Mouse (Mus musculus): ENCODE results near the gene Acads. TPM values are rescaled to one million over a fixed set of nuclear protein-coding genes. Genes with fewer than 3 reads are reported as not detected.

The Acads gene
- polyA plus RNA-seq, 1 experiment from 2014 or later, result 45.6 TPM

GRCm38 (mm10) chr5:115148378-115148777, 29.2 kb upstream of the Acads start:
- Histone ChIP-seq H3K4me2 (no peak overlapping the region), H3K9me3 (no peaks in the 10 kb centered on the region), H3K4me3 (no peak overlapping the region), H3K36me3 (peaks cover 75% of the 10 kb centered on the region), H3K4me1 (peaks cover 19% of the 10 kb centered on the region), H3K9ac (no peak overlapping the region), H3K27ac (no peak overlapping the region), H3K27me3 (no peaks in the 10 kb centered on the region)
- WGBS, result 90% methylated on average over 8 of the region's 8 CpGs
- no peak for ATAC-seq (ENCODE audit: insufficient number of reproducible peaks, low FRiP score, low TSS enrichment, low read depth)

GRCm38 (mm10) chr5:115147388-115147787, 28.2 kb upstream of the Acads start:
- ATAC-seq (ENCODE audit: insufficient number of reproducible peaks, low FRiP score, low TSS enrichment, low read depth), result no peak
- Histone ChIP-seq H3K4me3 (no peak overlapping the region), H3K27me3 (no peaks in the 10 kb centered on the region), H3K9ac (no peak overlapping the region), H3K4me1 (peaks cover 9% of the 10 kb centered on the region), H3K36me3 (peaks cover 79% of the 10 kb centered on the region), H3K27ac (no peak overlapping the region), H3K4me2 (no peak overlapping the region), H3K9me3 (no peaks in the 10 kb centered on the region)
- 66% methylated on average over 3 of the region's 3 CpGs for WGBS

- Histone ChIP-seq H3K9ac (no peak overlapping the region), H3K4me2 (no peak overlapping the region), H3K27me3 (no peaks in the 10 kb centered on the region), H3K9me3 (no peaks in the 10 kb centered on the region), H3K36me3 (peaks cover 80% of the 10 kb centered on the region), H3K4me1 (0 out of 2 replicates have a peak, but pooled peaks cover 6% of the 10 kb centered on the region), H3K4me3 (no peak overlapping the region), H3K27ac (no peak overlapping the region)
- no peak for ATAC-seq (ENCODE audit: insufficient number of reproducible peaks, low FRiP score, low TSS enrichment, low read depth)
Measured at GRCm38 (mm10) chr5:115146747-115147130, 27.6 kb upstream of the Acads start.

- Histone ChIP-seq H3K4me1 (0 out of 2 replicates have a peak, but pooled peaks cover 2% of the 10 kb centered on the region), H3K4me2 (no peak overlapping the region), H3K36me3 (peaks cover 77% of the 10 kb centered on the region), H3K27ac (no peak overlapping the region), H3K9me3 (no peaks in the 10 kb centered on the region), H3K4me3 (no peak overlapping the region), H3K27me3 (no peaks in the 10 kb centered on the region), H3K9ac (no peak overlapping the region)
- 73% methylated on average over 6 of the region's 6 CpGs for WGBS
- ATAC-seq (ENCODE audit: insufficient number of reproducible peaks, low FRiP score, low TSS enrichment, low read depth), result no peak
Measured at GRCm38 (mm10) chr5:115145976-115146746, 27.0 kb upstream of the Acads start.

GRCm38 (mm10) chr5:115145253-115145968, 26.3 kb upstream of the Acads start:
- Histone ChIP-seq H3K4me3 (no peak overlapping the region), H3K36me3 (peaks cover 69% of the 10 kb centered on the region), H3K27ac (peak overlapping the region; percentile 30; the same call in 1 of the 2 replicates), H3K9me3 (no peaks in the 10 kb centered on the region), H3K4me2 (no peak overlapping the region), H3K27me3 (no peaks in the 10 kb centered on the region), H3K9ac (no peak overlapping the region), H3K4me1 (no peaks in the 10 kb centered on the region)
- 78% methylated on average over 11 of the region's 11 CpGs for WGBS
- ATAC-seq (ENCODE audit: insufficient number of reproducible peaks, low FRiP score, low TSS enrichment, low read depth), result no peak

- WGBS, result 68% methylated on average over 6 of the region's 6 CpGs
- Histone ChIP-seq H3K4me2 (no peak overlapping the region), H3K9ac (no peak overlapping the region), H3K4me3 (no peak overlapping the region), H3K9me3 (no peaks in the 10 kb centered on the region), H3K36me3 (peaks cover 60% of the 10 kb centered on the region), H3K27ac (peak overlapping the region; percentile 6; the same call in 1 of the 2 replicates), H3K4me1 (no peaks in the 10 kb centered on the region), H3K27me3 (no peaks in the 10 kb centered on the region)
- ATAC-seq (ENCODE audit: insufficient number of reproducible peaks, low FRiP score, low TSS enrichment, low read depth), result no peak
Measured at GRCm38 (mm10) chr5:115144471-115144870, 25.3 kb upstream of the Acads start.

GRCm38 (mm10) chr5:115143552-115143951, 24.4 kb upstream of the Acads start:
- Histone ChIP-seq H3K4me2 (no peak overlapping the region), H3K27ac (no peak overlapping the region), H3K9ac (no peak overlapping the region), H3K27me3 (no peaks in the 10 kb centered on the region), H3K4me1 (no peaks in the 10 kb centered on the region), H3K36me3 (peaks cover 52% of the 10 kb centered on the region), H3K9me3 (no peaks in the 10 kb centered on the region), H3K4me3 (no peak overlapping the region)
- no peak for ATAC-seq (ENCODE audit: insufficient number of reproducible peaks, low FRiP score, low TSS enrichment, low read depth)
- 74% methylated on average over 10 of the region's 10 CpGs for WGBS

- no peaks in the 10 kb centered on the region for H3K27me3 ChIP-seq
- WGBS, result 88% methylated on average over 9 of the region's 9 CpGs
- H3K9me3 ChIP-seq, result no peaks in the 10 kb centered on the region
Measured at GRCm38 (mm10) chr5:115142166-115142697, 23.1 kb upstream of the Acads start.

GRCm38 (mm10) chr5:115140726-115141125, 21.6 kb upstream of the Acads start:
- Histone ChIP-seq H3K9me3 (no peaks in the 10 kb centered on the region), H3K4me1 (no peaks in the 10 kb centered on the region), H3K36me3 (peaks cover 25% of the 10 kb centered on the region), H3K27ac (no peak overlapping the region), H3K4me2 (no peak overlapping the region), H3K4me3 (no peak overlapping the region), H3K9ac (no peak overlapping the region), H3K27me3 (no peaks in the 10 kb centered on the region)
- 48% methylated on average over 3 of the region's 3 CpGs for WGBS
- no peak for ATAC-seq (ENCODE audit: insufficient number of reproducible peaks, low FRiP score, low TSS enrichment, low read depth)

More at GRCm38 (mm10) chr5:115142166-115142697, 23.1 kb upstream of the Acads start:
- H3K9ac ChIP-seq, result no peak overlapping the region
- H3K4me1 ChIP-seq, result no peaks in the 10 kb centered on the region
- H3K27ac ChIP-seq, result no peak overlapping the region
- ATAC-seq (ENCODE audit: insufficient number of reproducible peaks, low FRiP score, low TSS enrichment, low read depth), result no peak
- no peak overlapping the region for H3K4me3 ChIP-seq
- peaks cover 40% of the 10 kb centered on the region for H3K36me3 ChIP-seq
- no peak overlapping the region for H3K4me2 ChIP-seq

GRCm38 (mm10) chr5:115139124-115139523, 20.0 kb upstream of the Acads start:
- Histone ChIP-seq H3K27me3 (no peaks in the 10 kb centered on the region), H3K4me1 (no peaks in the 10 kb centered on the region), H3K4me3 (no peak overlapping the region), H3K27ac (no peak overlapping the region), H3K4me2 (no peak overlapping the region), H3K36me3 (peaks cover 9% of the 10 kb centered on the region; the same call in 1 of the 2 replicates), H3K9ac (no peak overlapping the region), H3K9me3 (no peaks in the 10 kb centered on the region)
- ATAC-seq (ENCODE audit: insufficient number of reproducible peaks, low FRiP score, low TSS enrichment, low read depth), result no peak
- 44% methylated on average over 4 of the region's 4 CpGs for WGBS

- H3K9me3 ChIP-seq, result no peaks in the 10 kb centered on the region
- H3K4me3 ChIP-seq, result peak within 1 kb of the TSS; percentile 89
- H3K4me2 ChIP-seq, result peak within 1 kb of the TSS; percentile 91
- peaks cover 13% of the 10 kb centered on the region for H3K4me1 ChIP-seq
- H3K27me3 ChIP-seq, result no peaks in the 10 kb centered on the region
- H3K36me3 ChIP-seq, result peaks cover 13% of the 10 kb centered on the region
- peak within 1 kb of the TSS; percentile 71 for H3K27ac ChIP-seq
- WGBS, result under 1% methylated on average over 57 of the region's 81 CpGs
- H3K9ac ChIP-seq, result peak within 1 kb of the TSS; percentile 71
- peak; percentile 94 for ATAC-seq (ENCODE audit: insufficient number of reproducible peaks, low FRiP score, low TSS enrichment, low read depth)
Measured at GRCm38 (mm10) chr5:115134234-115135165, 15.4 kb upstream of the Acads start, which contains the start of gene Unc119b. TSS of gene Unc119b (minus strand) at chr5:115134975.

All from limb, embryonic 15.5 days (tissue).